Mouse (Mus musculus): ENCODE measurements around the gene Krtcap2.

Gene Krtcap2

GRCm38 (mm10) chr3:89281579-89282290 is 36.0 kb downstream of the Krtcap2 start:
- DNase-seq (ENCODE audit: low spot score) = peak; percentile 77

DNA sequence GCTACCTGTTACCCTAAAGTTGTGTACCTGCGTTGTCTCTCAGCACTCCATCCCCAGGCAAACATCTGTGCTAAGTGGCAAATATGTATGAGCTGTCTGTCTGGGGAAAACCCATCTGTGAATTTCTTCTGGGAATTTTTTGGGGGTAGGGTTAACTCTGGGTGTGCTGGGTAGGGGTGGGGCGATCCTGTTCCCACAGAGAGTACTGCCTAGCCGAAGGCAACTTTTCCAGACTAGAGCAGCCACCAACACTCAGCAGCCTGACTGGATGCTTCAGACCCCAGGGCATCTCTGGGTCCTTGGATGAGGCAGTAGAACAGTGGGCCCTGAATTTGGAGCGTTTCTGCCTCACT is 36.5 kb downstream of the Krtcap2 start:
- no peak for DNase-seq (ENCODE audit: low spot score)

GRCm38 (mm10) chr3:89284261-89284660 is 38.5 kb downstream of the Krtcap2 start:
- DNase-seq (ENCODE audit: low spot score) = no peak

- DNase-seq (ENCODE audit: low spot score) = no peak
These were observed 39.8 kb downstream of the Krtcap2 start for GRCm38 (mm10) chr3:89285526-89285925.

DNA sequence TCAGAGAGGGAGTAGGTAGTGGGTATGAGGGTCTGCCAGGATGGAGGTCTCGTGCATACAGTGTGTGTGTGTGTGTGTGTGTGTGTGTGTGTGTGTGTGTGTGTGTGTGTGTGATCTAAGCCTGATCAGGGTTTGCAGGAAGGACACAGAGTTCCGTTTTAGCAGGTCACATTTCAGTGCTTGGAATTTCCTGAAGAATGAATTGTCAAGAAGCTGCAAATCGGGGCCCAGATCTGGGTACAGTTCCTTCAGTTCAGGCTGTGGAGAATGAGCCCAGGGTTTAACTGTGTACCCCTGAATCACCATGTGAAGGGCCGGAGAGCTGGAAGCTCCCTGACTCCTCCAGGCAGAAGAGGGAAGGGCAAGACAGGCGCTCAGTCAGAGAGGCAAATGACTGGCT is 41.5 kb downstream of the Krtcap2 start:
- DNase-seq (ENCODE audit: low spot score) = no peak

DNA sequence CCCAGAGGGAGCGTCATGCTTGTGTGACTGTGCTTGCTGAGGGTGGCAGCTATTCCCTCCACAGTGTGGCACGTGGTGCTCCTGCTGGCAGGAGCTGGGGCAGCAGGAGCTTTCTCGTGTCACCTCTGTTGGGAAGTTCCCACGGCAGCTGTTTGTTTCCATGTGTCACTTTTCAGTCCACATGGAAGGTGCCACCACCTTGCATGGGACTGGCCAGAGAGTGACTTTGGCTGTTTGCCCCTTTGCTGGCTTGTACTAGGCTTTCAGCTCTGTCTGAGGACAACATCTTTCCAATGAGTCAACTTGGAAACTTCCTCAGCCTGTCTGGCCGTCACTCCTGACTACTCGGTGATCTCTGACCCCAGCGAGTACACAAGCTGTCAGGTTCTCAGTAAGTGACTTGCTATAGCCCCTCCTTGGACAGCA is 42.8 kb downstream of the Krtcap2 start:
- DNase-seq (ENCODE audit: low spot score) = no peak

GRCm38 (mm10) chr3:89291874-89292273 is 46.1 kb downstream of the Krtcap2 start:
- DNase-seq (ENCODE audit: low spot score) = no peak

DNA sequence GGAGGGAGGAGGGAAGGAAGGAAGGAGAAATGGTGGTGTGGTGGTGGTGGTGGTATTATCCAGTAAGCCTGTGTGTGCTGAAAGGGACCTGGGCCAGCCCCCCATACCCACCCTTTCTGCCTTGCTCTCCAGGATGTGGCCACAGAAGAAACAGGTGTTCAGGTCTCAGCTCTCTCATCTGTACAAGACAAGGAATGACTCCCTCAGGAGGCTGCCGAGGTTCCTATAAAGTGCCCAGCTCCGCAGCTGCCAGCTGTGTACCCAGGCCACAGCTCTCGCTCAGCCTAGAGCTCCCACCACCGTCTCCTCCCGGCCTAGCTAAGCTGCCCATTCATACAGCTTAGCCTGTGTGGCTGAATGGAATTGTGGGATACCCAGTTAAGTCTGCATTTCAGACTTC is 46.5 kb downstream of the Krtcap2 start:
- no peak for DNase-seq (ENCODE audit: low spot score)

DNA sequence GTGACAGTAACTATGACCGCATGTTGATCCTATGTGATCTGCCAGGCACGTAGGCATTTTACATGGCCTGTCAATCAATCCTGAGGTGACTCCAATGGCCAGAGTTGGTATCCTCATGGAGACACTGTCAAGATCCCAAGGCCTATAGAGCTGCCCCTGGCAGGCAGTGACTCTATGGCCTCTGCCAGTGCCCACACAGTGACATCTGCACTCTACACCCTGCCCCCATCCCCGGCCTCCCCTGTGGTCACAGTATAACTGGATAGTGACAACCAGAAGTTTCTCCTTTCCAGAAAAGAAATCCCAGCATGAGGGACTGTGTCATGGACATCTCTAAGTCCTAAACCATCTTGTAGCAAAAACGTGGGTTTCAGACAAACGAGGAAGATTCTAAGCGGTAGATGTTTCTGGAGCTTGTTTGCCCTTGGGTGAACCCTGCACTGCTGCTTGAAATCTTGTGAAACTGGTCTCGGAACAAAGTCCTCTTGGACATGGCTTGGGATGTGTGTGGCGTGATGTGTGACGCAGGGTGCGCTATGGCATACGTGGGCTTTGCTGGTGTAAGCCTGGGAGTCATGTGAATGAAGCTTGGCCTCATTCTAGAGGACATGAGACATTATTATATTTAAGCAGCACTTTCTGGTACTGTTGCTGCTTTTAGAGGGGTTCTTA is 47.6 kb downstream of the Krtcap2 start:
- DNase-seq (ENCODE audit: low spot score) = no peak

GRCm38 (mm10) chr3:89294195-89294594 is 48.4 kb downstream of the Krtcap2 start:
- no peak for DNase-seq (ENCODE audit: low spot score)

- no peak for DNase-seq (ENCODE audit: low spot score)
These were observed 50.0 kb downstream of the Krtcap2 start for GRCm38 (mm10) chr3:89295685-89296230.

DNA sequence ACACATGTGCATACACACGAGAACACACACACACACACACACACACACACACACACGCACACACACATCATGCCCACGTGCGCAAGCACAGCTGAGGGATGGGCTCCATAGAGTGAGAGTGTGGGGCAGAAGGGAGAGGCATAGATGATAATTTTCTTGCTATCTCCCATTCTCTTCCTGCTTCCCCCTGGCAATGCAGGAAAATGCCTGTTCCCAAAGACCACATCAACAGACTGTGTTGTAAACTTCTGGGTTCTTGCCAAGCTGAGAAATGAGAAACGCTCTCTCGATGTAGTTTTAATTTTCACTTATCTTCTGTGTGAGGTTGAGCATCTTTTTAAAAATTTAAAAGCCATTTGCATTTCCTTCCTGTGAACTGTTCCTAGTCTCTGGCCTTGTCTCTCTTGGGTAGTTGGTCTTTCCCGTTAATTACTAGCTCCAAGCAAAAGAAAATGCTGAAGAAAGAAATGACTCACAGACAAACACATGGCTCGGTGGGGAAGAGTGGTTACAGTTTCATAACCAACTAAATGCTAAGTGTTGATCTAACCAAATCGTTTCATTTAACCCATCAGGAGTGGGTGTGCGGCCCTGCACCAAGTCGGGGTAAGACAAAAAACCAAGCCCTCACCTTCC is 51.1 kb downstream of the Krtcap2 start:
- no peak for DNase-seq (ENCODE audit: low spot score)

- no peak for DNase-seq (ENCODE audit: low spot score)
These were observed 53.1 kb downstream of the Krtcap2 start for GRCm38 (mm10) chr3:89298908-89299307.

DNA sequence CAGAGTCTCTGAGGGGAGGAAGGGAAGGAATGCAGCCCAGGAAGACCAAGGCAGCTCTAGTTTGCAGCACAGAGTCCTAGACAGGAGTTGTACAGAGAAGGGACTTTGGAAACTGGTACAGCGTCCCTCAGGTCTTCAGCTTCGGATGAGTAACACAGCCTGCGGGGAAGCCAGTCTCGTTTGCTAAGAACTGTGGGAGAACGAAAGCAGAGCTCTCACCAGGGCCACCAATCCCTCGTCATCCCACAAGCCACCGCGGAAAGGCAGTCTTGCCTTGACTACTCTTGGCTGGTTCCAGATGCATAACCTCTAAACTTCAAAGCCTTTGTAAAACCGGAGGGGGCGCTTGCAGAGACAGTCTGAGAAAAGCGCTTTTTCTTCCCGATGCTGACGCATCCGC is 53.7 kb downstream of the Krtcap2 start:
- no peak for DNase-seq (ENCODE audit: low spot score)

Measured in ovary, postnatal 14 days (tissue).